Mouse (Mus musculus): ENCODE data around the gene Inafm1. TPM values are rescaled to one million over a fixed set of nuclear protein-coding genes. Genes with fewer than 3 reads are reported as not detected.
A peak's percentile ranks its signal among the peaks of the same experiment; 100 is the strongest.
"Not testable (repeated sequence)": the region's sequence is repeated elsewhere in the genome, so short reads cannot be mapped to it uniquely, and the experiment has no call there.

The Inafm1 gene
- total and polyA plus RNA-seq, 3 experiments: 4.1 to 92.0 (median 18.8) TPM

- DNase-seq (ENCODE audit: low spot score) (peak; percentile 87), ATAC-seq (ENCODE audit: extremely low read depth, insufficient number of reproducible peaks, low FRiP score, poor library complexity, severe bottlenecking) (peak; percentile 37)
- peak; percentile 40 for TF ChIP-seq CTCF (IDR thresholded peaks at IDR 0.05; ENCODE audit: low read depth, low read length)
- TF ChIP-seq TAL1 (conservative IDR thresholded peaks at IDR 0.05; ENCODE audit: low read depth, low read length): no peak
- Histone ChIP-seq H3K9me3 (replicated peaks) (no peaks in the 10 kb centered on the region), H3K4me1 (ENCODE audit: insufficient read depth, low read depth, low read length) (peaks cover 63% of the 10 kb centered on the region), H3K36me3 (replicated peaks) (peaks cover 17% of the 10 kb centered on the region), H3K27me3 (ENCODE audit: insufficient read depth, low read length) (no peaks in the 10 kb centered on the region), H3K4me3 (ENCODE audit: low read depth, low read length) (peak overlapping the region; percentile 93)
Observed at GRCm38 (mm10) chr7:16310020-16310520, 36.7 kb upstream of the Inafm1 start.

GRCm38 (mm10) chr7:16309318-16310019 lies 36.1 kb upstream of the Inafm1 start:
- no peak for TF ChIP-seq GATA1 (IDR thresholded peaks at IDR 0.05; ENCODE audit: borderline replicate concordance, low read length)
- TF ChIP-seq TAL1 (conservative IDR thresholded peaks at IDR 0.05; ENCODE audit: low read depth, low read length): no peak
- no peak for TF ChIP-seq CTCF (IDR thresholded peaks at IDR 0.05; ENCODE audit: low read depth, low read length)
- TF ChIP-seq POLR2AphosphoS5 (IDR thresholded peaks at IDR 0.05; ENCODE audit: insufficient replicate concordance, low read depth, low read length): no peak
- TF ChIP-seq GATA2 (IDR thresholded peaks at IDR 0.05; ENCODE audit: borderline replicate concordance, low read depth, low read length): no peak
- H3K9me3 ChIP-seq (replicated peaks): no peaks in the 10 kb centered on the region
- DNase-seq (ENCODE audit: low spot score) (peak; percentile 76), ATAC-seq (ENCODE audit: extremely low read depth, insufficient number of reproducible peaks, low FRiP score, poor library complexity, severe bottlenecking) (0 out of 2 replicates have a peak, but pooled peaks have one; percentile 17)
- H3K4me3 ChIP-seq (ENCODE audit: low read depth, low read length): peak overlapping the region; percentile 93
- H3K36me3 ChIP-seq (replicated peaks): peaks cover 12% of the 10 kb centered on the region
- H3K4me1 ChIP-seq (ENCODE audit: insufficient read depth, low read depth, low read length): peaks cover 62% of the 10 kb centered on the region
- H3K27me3 ChIP-seq (ENCODE audit: insufficient read depth, low read length): no peaks in the 10 kb centered on the region

- TF ChIP-seq POLR2AphosphoS5 (IDR thresholded peaks at IDR 0.05; ENCODE audit: insufficient replicate concordance, low read depth, low read length) (no peak), GATA2 (IDR thresholded peaks at IDR 0.05; ENCODE audit: borderline replicate concordance, low read depth, low read length) (no peak), TAL1 (conservative IDR thresholded peaks at IDR 0.05; ENCODE audit: low read depth, low read length) (no peak), GATA1 (IDR thresholded peaks at IDR 0.05; ENCODE audit: borderline replicate concordance, low read length) (no peak), CTCF (IDR thresholded peaks at IDR 0.05; ENCODE audit: low read depth, low read length) (no peak)
- H3K4me1 ChIP-seq (ENCODE audit: insufficient read depth, low read depth, low read length): peaks cover 56% of the 10 kb centered on the region
- DNase-seq (ENCODE audit: low spot score): peak; percentile 31
- ATAC-seq (ENCODE audit: extremely low read depth, insufficient number of reproducible peaks, low FRiP score, poor library complexity, severe bottlenecking): no peak
- peak overlapping the region; percentile 93 for H3K4me3 ChIP-seq (ENCODE audit: low read depth, low read length)
- H3K9me3 ChIP-seq (replicated peaks): no peaks in the 10 kb centered on the region
- H3K36me3 ChIP-seq (replicated peaks): peaks cover 7% of the 10 kb centered on the region
- H3K27me3 ChIP-seq (ENCODE audit: insufficient read depth, low read length): no peaks in the 10 kb centered on the region
Observed at GRCm38 (mm10) chr7:16308555-16309317, 35.3 kb upstream of the Inafm1 start.

- not testable (repeated sequence) for ATAC-seq (ENCODE audit: extremely low read depth, insufficient number of reproducible peaks, low FRiP score, poor library complexity, severe bottlenecking); H3K36me3 ChIP-seq (replicated peaks); H3K9me3 ChIP-seq (replicated peaks); H3K27me3 ChIP-seq (ENCODE audit: insufficient read depth, low read length); DNase-seq (ENCODE audit: low spot score)
- peaks cover 50% of the 10 kb centered on the region for H3K4me1 ChIP-seq (ENCODE audit: insufficient read depth, low read depth, low read length)
- peak within 1 kb of the TSS; percentile 93 for H3K4me3 ChIP-seq (ENCODE audit: low read depth, low read length)
Observed at GRCm38 (mm10) chr7:16308093-16308492, 34.7 kb upstream of the Inafm1 start, which contains the start of gene Bbc3. Gene Bbc3 (plus strand): TSS chr7:16308393.

GRCm38 (mm10) chr7:16307141-16307540 lies 33.7 kb upstream of the Inafm1 start:
- H3K36me3 ChIP-seq (replicated peaks); H3K4me3 ChIP-seq (ENCODE audit: low read depth, low read length); H3K27me3 ChIP-seq (ENCODE audit: insufficient read depth, low read length); H3K9me3 ChIP-seq (replicated peaks); DNase-seq (ENCODE audit: low spot score); ATAC-seq (ENCODE audit: extremely low read depth, insufficient number of reproducible peaks, low FRiP score, poor library complexity, severe bottlenecking): not testable (repeated sequence)
- H3K4me1 ChIP-seq (ENCODE audit: insufficient read depth, low read depth, low read length): peaks cover 42% of the 10 kb centered on the region

- ATAC-seq (ENCODE audit: extremely low read depth, insufficient number of reproducible peaks, low FRiP score, poor library complexity, severe bottlenecking): no peak
- Histone ChIP-seq H3K9me3 (replicated peaks) (no peaks in the 10 kb centered on the region), H3K4me3 (ENCODE audit: low read depth, low read length) (no peak overlapping the region; the same call in 1 of the 2 replicates), H3K4me1 (ENCODE audit: insufficient read depth, low read depth, low read length) (peaks cover 40% of the 10 kb centered on the region), H3K27me3 (ENCODE audit: insufficient read depth, low read length) (peaks cover 2% of the 10 kb centered on the region; the same call in 1 of the 2 replicates), H3K36me3 (replicated peaks) (no peaks in the 10 kb centered on the region)
- DNase-seq (ENCODE audit: low spot score): no peak
- TF ChIP-seq CTCF (IDR thresholded peaks at IDR 0.05; ENCODE audit: low read depth, low read length) (no peak), POLR2AphosphoS5 (IDR thresholded peaks at IDR 0.05; ENCODE audit: insufficient replicate concordance, low read depth, low read length) (no peak), GATA1 (IDR thresholded peaks at IDR 0.05; ENCODE audit: borderline replicate concordance, low read length) (no peak), GATA2 (IDR thresholded peaks at IDR 0.05; ENCODE audit: borderline replicate concordance, low read depth, low read length) (no peak), TAL1 (conservative IDR thresholded peaks at IDR 0.05; ENCODE audit: low read depth, low read length) (no peak)
Observed at GRCm38 (mm10) chr7:16299419-16300035, 26.1 kb upstream of the Inafm1 start.

All from G1E (cell line).